Mouse (Mus musculus) kidney, adult 9 months (tissue): ENCODE measurements around the gene Auh.

ENCODE experiments used
- DNase-seq: peaks from one replicate; pipeline ENCODE4 v3.0.0; 2022

Auh gene

DNA sequence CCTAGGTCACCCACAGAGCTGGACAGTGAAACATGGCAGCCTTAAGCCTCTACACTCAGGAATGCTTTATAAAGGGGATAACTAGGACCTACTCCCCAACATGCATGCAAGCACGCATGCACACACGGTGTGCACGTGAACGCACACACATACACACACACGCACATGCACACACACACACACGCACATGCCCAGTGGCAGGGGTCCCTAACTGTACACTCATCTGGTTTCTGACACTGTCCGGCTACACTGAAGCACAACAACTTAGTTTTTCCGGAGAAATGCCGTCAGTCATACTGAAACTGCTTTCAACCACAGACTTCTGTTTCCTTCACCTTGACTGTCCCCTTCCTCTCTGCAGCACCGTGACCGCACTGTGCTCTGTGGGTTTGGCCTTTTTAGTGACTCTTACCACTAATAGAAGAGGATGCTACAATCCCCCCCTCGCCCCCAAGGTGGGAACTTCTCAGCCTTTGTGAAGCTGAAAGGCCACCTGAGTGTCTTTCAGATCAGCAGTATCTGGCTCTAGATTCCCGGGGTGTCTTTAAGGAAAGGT, 136.0 kb downstream of the Auh start:
- no peak for DNase-seq

DNA sequence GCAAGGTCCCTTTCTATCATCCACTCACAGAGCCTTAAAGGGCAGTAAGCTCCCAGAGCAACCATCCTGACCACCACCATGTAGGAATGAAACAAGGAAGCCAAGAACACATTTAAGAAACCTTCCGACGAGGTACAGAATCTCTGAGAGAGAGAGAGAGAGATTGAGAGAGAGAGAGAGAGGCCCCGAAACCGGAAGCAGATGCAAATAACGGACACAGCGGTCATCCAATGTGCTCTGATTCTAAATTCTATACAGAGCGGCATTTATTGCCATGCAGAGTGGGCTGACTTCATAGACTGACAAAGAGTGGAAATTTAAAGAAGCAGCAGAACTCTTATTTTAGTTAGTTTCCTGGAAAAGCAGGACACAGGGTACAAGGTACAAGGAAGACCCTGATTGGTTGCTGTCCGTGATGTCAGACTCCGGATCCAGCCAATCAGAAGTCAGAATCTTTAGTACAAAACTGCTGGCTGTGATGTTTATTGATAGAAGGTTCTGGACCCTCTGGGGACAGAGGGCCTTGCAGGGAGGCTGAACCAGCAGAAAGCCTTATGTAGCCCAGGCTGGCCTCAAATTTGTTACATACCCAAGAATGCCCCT, 137.1 kb downstream of the Auh start:
- no peak for DNase-seq

DNA sequence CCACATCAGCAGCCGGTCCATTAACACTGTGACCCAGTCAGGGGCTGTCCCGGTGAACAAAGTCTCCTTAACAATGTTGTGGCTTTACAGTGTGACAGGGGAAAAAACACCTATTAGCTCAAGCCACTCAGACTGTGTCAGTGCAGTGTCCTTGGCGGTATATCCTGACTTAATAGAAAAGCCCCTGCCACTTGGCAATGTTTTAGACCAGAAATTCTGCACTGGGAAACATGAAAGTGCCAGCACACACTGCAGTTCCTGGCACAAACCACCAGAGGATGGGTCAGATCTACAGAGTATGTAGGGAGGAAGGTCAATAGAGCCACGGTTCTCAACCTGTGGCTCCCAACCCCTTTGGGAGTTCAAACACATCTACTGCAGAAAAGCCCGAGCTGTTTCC, 138.6 kb downstream of the Auh start:
- no peak for DNase-seq
